Mouse (Mus musculus) ES-Bruce4 (cell line): ENCODE results near the gene Mark3. TPM values are rescaled to one million over a fixed set of nuclear protein-coding genes. Genes with fewer than 3 reads are reported as not detected.

ENCODE experiments used
- H3K27ac ChIP-seq: 2 replicates; pipeline ENCODE4 v1.5.1; 2012; ENCODE audit warnings: low read length, inconsistent platforms; ENCODE audit not compliant: insufficient read depth
- H3K27me3 ChIP-seq: 2 replicates; pipeline ENCODE4 v1.6.1; 2012; ENCODE audit warnings: mild to moderate bottlenecking, low read length, inconsistent platforms; ENCODE audit not compliant: control insufficient read depth, poor library complexity, insufficient read depth, severe bottlenecking
- H3K36me3 ChIP-seq: 2 replicates; pipeline ENCODE4 v1.6.1; 2012; ENCODE audit warnings: inconsistent platforms, mild to moderate bottlenecking, low read length, moderate library complexity; ENCODE audit not compliant: control insufficient read depth, poor library complexity, insufficient read depth, severe bottlenecking
- H3K4me1 ChIP-seq: one replicate; pipeline ENCODE4 v1.8.1; 2011; ENCODE audit warnings: low read length; ENCODE audit not compliant: control insufficient read depth, insufficient read depth
- H3K4me3 ChIP-seq: 2 replicates; pipeline ENCODE4 v1.5.1; 2011; ENCODE audit warnings: low read depth, mild to moderate bottlenecking, low read length
- H3K9ac ChIP-seq: 2 replicates; pipeline ENCODE4 v1.6.1; 2012; ENCODE audit warnings: low read depth, mild to moderate bottlenecking, inconsistent platforms; ENCODE audit not compliant: poor library complexity, severe bottlenecking
- H3K9me3 ChIP-seq: replicated peaks from 2 replicates; pipeline ENCODE4 v1.6.1; 2012; ENCODE audit warnings: mild to moderate bottlenecking, low read length, inconsistent platforms; ENCODE audit not compliant: control insufficient read depth, poor library complexity, insufficient read depth, severe bottlenecking
- CTCF ChIP-seq: IDR thresholded peaks from one replicate; pipeline ENCODE4 v1.8.1; 2011; ENCODE audit warnings: low read depth, low read length
- EP300 ChIP-seq: IDR thresholded peaks from 2 replicates; pipeline ENCODE4 v1.6.1; 2011; ENCODE audit warnings: low read depth, low read length; ENCODE audit not compliant: insufficient read depth
- POLR2A ChIP-seq: IDR thresholded peaks from one replicate; pipeline ENCODE4 v1.8.1; 2011; ENCODE audit warnings: low read length; ENCODE audit not compliant: insufficient read depth
- polyA plus RNA-seq: library from polyadenylated mRNA; stranded (reverse); fragments of >200 nt; gene quantifications from 2 replicates; pipeline ENCODE4 v1.2.4, GENCODE M21; 2011; ENCODE audit warnings: low read depth; ENCODE audit not compliant: missing spikeins, insufficient read depth, insufficient read length

The Mark3 gene
- polyA plus RNA-seq, 1 experiment: 90.2 TPM

- Histone ChIP-seq H3K9ac (no peak overlapping the region), H3K4me3 (peak overlapping the region; percentile 35)
Measured at GRCm38 (mm10) chr12:111663228-111664143, 89.2 kb downstream of the Mark3 start.

GRCm38 (mm10) chr12:111664144-111664634, 89.9 kb downstream of the Mark3 start:
- Histone ChIP-seq H3K4me1 (peaks cover 4% of the 10 kb centered on the region), H3K4me3 (peak overlapping the region; percentile 35), H3K9ac (no peak overlapping the region), H3K27me3 (no peaks in the 10 kb centered on the region), H3K36me3 (no peaks in the 10 kb centered on the region), H3K9me3 (no peaks in the 10 kb centered on the region), H3K27ac (peak overlapping the region; percentile 45)
- TF ChIP-seq POLR2A (no peak), EP300 (peak; percentile 88)

More at GRCm38 (mm10) chr12:111663228-111664143, 89.2 kb downstream of the Mark3 start:
- Histone ChIP-seq H3K27ac (peak overlapping the region; percentile 45), H3K36me3 (no peaks in the 10 kb centered on the region), H3K9me3 (no peaks in the 10 kb centered on the region), H3K27me3 (no peaks in the 10 kb centered on the region), H3K4me1 (peaks cover 2% of the 10 kb centered on the region)
- no peak for TF ChIP-seq CTCF
- TF ChIP-seq EP300: no peak

GRCm38 (mm10) chr12:111665041-111665880, 90.9 kb downstream of the Mark3 start:
- Histone ChIP-seq H3K27ac (peak overlapping the region; percentile 18), H3K4me1 (peaks cover 4% of the 10 kb centered on the region), H3K36me3 (no peaks in the 10 kb centered on the region), H3K9ac (no peak overlapping the region), H3K4me3 (no peak overlapping the region), H3K9me3 (no peaks in the 10 kb centered on the region), H3K27me3 (no peaks in the 10 kb centered on the region)
- TF ChIP-seq EP300: no peak
- no peak for TF ChIP-seq CTCF
- TF ChIP-seq POLR2A: no peak

- Histone ChIP-seq H3K4me3 (no peak overlapping the region), H3K9me3 (no peaks in the 10 kb centered on the region), H3K27ac (no peak overlapping the region), H3K27me3 (no peaks in the 10 kb centered on the region), H3K4me1 (peaks cover 4% of the 10 kb centered on the region), H3K9ac (no peak overlapping the region), H3K36me3 (no peaks in the 10 kb centered on the region)
- TF ChIP-seq EP300 (no peak), POLR2A (no peak), CTCF (no peak)
Measured at GRCm38 (mm10) chr12:111666380-111666779, 92.1 kb downstream of the Mark3 start.

- H3K4me1 ChIP-seq: peaks cover 4% of the 10 kb centered on the region
- H3K27ac ChIP-seq: no peak overlapping the region
- no peaks in the 10 kb centered on the region for H3K36me3 ChIP-seq
- H3K9ac ChIP-seq: no peak overlapping the region
- no peak for TF ChIP-seq CTCF
- TF ChIP-seq EP300: no peak
- TF ChIP-seq POLR2A: no peak
- no peak overlapping the region for H3K4me3 ChIP-seq
- H3K9me3 ChIP-seq: no peaks in the 10 kb centered on the region
- no peaks in the 10 kb centered on the region for H3K27me3 ChIP-seq
Measured at GRCm38 (mm10) chr12:111667421-111667820, 93.1 kb downstream of the Mark3 start.
